Mouse (Mus musculus): Measurements from ENCODE around the gene Matn4. TPM values are rescaled to one million over a fixed set of nuclear protein-coding genes. Genes with fewer than 3 reads are reported as not detected.

The Matn4 gene
- polyA plus RNA-seq, 1 experiment from 2014 or later = 0.34 TPM

DNA sequence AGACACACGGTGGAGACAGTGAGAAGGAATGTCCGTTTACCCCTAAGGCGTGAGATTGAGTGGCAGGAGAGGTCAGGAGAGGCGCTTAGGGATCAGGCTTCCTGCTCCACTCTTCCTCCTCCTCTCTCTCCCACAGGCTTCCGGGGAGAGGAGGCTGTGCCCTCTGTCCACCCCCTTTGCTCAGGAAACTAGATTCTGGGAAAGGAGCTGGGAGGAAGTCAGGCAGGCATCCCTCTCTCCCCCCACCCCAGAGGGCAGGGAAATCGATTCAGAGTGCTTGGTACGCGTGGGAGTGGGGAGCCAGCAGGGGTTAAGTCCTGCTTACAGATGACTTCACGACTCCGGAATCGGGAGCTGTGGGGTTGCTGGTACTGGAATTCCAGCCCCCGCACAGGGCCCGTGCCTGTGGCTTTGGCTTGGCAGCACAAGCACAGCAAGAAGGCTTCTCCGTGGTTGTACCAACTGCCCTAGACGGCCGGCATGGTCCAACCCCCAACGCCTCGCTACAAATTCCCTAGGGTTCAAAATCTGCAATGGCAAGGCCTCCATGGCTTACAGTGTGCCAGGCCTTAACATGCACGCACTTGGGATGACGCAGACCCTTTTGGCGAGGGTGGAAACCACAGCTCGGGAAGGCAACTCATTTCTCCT, 27.7 kb upstream of the Matn4 start:
- Histone ChIP-seq H3K4me2 (peak overlapping the region; percentile 2), H3K27me3 (ENCODE audit: control insufficient read depth, insufficient read depth, low read length) (no peaks in the 10 kb centered on the region), H3K4me3 (ENCODE audit: low read depth, low read length) (no peak overlapping the region), H3K9ac (ENCODE audit: low read depth, low read length) (peak overlapping the region; percentile 34; the same call in 1 of the 2 replicates), H3K27ac (ENCODE audit: low read depth, low read length) (peak overlapping the region; percentile 30), H3K9me3 (replicated peaks; ENCODE audit: control insufficient read depth, low read length) (no peaks in the 10 kb centered on the region), H3K36me3 (ENCODE audit: control insufficient read depth, insufficient read depth, low read length) (peaks cover 8% of the 10 kb centered on the region), H3K4me1 (ENCODE audit: control insufficient read depth, insufficient read depth, low read length) (peaks cover 55% of the 10 kb centered on the region)
- no peak for ATAC-seq (replicated peaks; ENCODE audit: insufficient number of reproducible peaks, low FRiP score, low TSS enrichment)
- 21% methylated on average over 22 of the region's 22 CpGs for WGBS (ENCODE audit: insufficient replicate concordance)

DNA sequence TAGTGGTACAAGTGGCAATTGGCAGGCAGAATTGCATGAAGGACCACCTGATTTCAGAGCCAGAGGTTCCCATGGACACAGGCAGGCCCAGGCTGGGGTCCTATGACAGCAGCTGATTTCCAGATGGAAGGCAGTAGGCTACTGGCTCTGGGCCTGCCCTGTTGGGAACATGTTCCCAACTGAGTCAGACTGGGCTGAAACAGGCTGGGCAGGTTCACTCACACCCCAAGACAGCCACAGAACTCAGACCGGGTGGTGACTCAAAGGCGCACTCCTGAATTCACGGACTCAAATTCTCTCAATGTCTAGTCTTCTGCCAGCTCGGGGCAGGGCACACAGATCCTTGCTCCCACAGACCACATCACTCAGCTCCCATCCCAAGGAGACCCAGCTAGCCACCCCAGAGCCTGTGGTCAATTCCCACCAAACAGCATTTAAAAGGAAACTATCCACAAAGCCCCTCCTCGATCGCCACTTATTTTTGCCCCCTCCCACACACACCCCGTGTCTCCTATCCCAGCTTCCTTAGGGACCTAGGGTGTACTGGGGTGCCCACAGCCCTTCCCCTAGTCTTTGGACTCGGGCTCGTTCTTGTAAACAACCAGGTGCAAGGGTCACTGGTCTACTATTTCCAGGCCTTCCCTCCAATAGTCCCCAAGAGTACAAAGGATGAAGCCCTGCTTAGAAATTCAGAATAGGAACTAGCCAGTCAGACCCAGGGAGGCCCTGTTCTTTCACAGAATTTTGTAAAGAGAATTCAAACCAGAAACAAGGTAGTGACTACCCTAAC, 26.9 kb upstream of the Matn4 start:
- 66% methylated on average over 9 of the region's 9 CpGs for WGBS (ENCODE audit: insufficient replicate concordance)
- Histone ChIP-seq H3K9ac (ENCODE audit: low read depth, low read length) (no peak overlapping the region), H3K4me1 (ENCODE audit: control insufficient read depth, insufficient read depth, low read length) (peaks cover 48% of the 10 kb centered on the region), H3K4me2 (no peak overlapping the region; the same call in 1 of the 2 replicates), H3K9me3 (replicated peaks; ENCODE audit: control insufficient read depth, low read length) (no peaks in the 10 kb centered on the region), H3K4me3 (ENCODE audit: low read depth, low read length) (no peak overlapping the region), H3K27me3 (ENCODE audit: control insufficient read depth, insufficient read depth, low read length) (no peaks in the 10 kb centered on the region), H3K36me3 (ENCODE audit: control insufficient read depth, insufficient read depth, low read length) (peaks cover 9% of the 10 kb centered on the region), H3K27ac (ENCODE audit: low read depth, low read length) (peak overlapping the region; percentile 30; the same call in 1 of the 2 replicates)
- no peak for ATAC-seq (replicated peaks; ENCODE audit: insufficient number of reproducible peaks, low FRiP score, low TSS enrichment)

DNA sequence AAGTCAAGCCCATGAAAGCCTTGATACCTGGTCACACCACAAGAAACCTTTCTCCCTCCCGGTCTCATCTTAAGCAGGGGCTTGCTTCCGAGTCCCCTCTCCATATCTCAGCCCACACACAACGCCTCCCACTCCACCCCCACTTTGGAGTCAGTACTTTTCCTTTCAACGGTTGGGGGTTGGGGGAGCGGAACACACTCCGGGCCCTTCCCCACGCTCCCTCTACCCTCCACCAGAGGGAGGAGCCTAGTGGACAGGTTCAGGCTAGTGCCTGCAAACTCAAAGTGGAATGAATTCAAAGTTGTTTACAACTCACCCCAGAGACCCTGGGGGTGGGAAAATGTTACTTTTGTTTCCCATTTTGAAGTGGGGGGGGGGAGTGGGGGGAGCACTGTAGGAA, 25.7 kb upstream of the Matn4 start:
- peak; percentile 49; the same call in 1 of the 2 replicates for ATAC-seq (replicated peaks; ENCODE audit: insufficient number of reproducible peaks, low FRiP score, low TSS enrichment)
- Histone ChIP-seq H3K27ac (ENCODE audit: low read depth, low read length) (0 out of 2 replicates have a peak overlapping the region, but pooled peaks have one; percentile 8), H3K27me3 (ENCODE audit: control insufficient read depth, insufficient read depth, low read length) (no peaks in the 10 kb centered on the region), H3K9ac (ENCODE audit: low read depth, low read length) (no peak overlapping the region), H3K9me3 (replicated peaks; ENCODE audit: control insufficient read depth, low read length) (no peaks in the 10 kb centered on the region), H3K4me3 (ENCODE audit: low read depth, low read length) (no peak overlapping the region), H3K36me3 (ENCODE audit: control insufficient read depth, insufficient read depth, low read length) (peaks cover 10% of the 10 kb centered on the region), H3K4me2 (peak overlapping the region; percentile 35), H3K4me1 (ENCODE audit: control insufficient read depth, insufficient read depth, low read length) (peaks cover 36% of the 10 kb centered on the region)
- 9% methylated on average over 7 of the region's 7 CpGs for WGBS (ENCODE audit: insufficient replicate concordance)

DNA sequence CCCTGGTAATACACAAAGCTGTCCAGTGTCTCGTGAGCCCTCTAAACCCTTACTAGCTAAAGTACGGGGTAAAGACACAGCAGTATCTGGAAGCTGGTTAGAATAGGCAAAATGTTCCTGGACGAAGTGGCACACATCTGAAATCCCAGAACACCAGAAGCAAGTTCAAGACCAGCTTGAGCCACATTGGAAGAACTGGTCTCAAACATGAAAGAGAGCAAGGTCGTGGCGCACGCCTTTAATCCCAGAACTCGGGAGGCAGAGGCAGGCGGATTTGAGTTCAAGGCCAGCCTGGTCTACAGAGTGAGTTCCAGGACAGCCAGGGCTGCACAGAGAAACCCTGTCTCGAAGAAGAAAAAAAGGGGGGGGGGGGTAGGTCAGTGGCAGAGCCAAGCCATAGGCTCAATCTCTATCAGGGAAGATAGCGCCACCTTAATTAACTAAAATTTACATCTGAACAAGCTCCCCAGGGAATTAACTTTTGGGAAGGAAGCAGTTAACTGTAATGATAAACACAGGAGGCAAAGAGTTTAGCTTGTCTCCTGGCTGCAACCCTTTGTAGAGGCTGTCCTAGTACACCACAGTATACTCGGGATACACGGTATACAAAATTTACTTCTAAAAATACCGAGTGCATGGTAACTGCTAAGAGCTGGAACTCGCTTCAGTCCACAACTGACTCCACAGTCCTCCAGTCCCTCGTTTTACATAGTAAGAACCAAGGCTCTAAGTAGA, 25.1 kb upstream of the Matn4 start:
- 40% methylated on average over 15 of the region's 15 CpGs for WGBS (ENCODE audit: insufficient replicate concordance)
- H3K4me2 ChIP-seq = no peak overlapping the region; the same call in 1 of the 2 replicates
- no peaks in the 10 kb centered on the region for H3K27me3 ChIP-seq (ENCODE audit: control insufficient read depth, insufficient read depth, low read length)
- H3K4me1 ChIP-seq (ENCODE audit: control insufficient read depth, insufficient read depth, low read length) = peaks cover 30% of the 10 kb centered on the region
- no peak overlapping the region for H3K9ac ChIP-seq (ENCODE audit: low read depth, low read length)
- no peaks in the 10 kb centered on the region for H3K9me3 ChIP-seq (replicated peaks; ENCODE audit: control insufficient read depth, low read length)
- ATAC-seq (replicated peaks; ENCODE audit: insufficient number of reproducible peaks, low FRiP score, low TSS enrichment) = no peak
- H3K4me3 ChIP-seq (ENCODE audit: low read depth, low read length) = no peak overlapping the region
- peaks cover 10% of the 10 kb centered on the region for H3K36me3 ChIP-seq (ENCODE audit: control insufficient read depth, insufficient read depth, low read length)
- H3K27ac ChIP-seq (ENCODE audit: low read depth, low read length) = no peak overlapping the region

DNA sequence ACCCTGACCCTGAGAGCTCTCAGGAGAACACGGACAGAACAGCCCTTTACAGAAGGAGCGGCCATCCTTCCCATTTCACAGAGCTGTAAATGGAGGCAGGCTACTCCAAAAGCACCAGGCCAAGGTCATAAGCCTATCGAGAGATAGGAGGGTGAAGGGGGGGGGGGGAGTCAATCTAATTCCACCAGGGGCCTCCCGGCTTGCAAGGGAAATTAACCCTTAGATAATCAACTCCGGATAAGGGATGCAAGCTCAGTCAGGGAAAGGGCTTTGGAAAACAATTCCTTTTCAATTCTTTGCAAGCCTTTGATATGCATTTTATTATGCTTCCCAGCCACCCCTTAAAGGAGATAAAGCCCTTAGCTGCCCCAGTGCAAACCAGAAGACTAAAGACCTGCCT, 23.5 kb upstream of the Matn4 start:
- H3K36me3 ChIP-seq (ENCODE audit: control insufficient read depth, insufficient read depth, low read length) = peaks cover 13% of the 10 kb centered on the region
- no peak overlapping the region for H3K27ac ChIP-seq (ENCODE audit: low read depth, low read length)
- no peaks in the 10 kb centered on the region for H3K9me3 ChIP-seq (replicated peaks; ENCODE audit: control insufficient read depth, low read length)
- no peak overlapping the region for H3K9ac ChIP-seq (ENCODE audit: low read depth, low read length)
- WGBS (ENCODE audit: insufficient replicate concordance) = 25% methylated on average over 5 of the region's 5 CpGs
- ATAC-seq (replicated peaks; ENCODE audit: insufficient number of reproducible peaks, low FRiP score, low TSS enrichment) = no peak
- H3K4me3 ChIP-seq (ENCODE audit: low read depth, low read length) = no peak overlapping the region
- H3K4me1 ChIP-seq (ENCODE audit: control insufficient read depth, insufficient read depth, low read length) = peaks cover 27% of the 10 kb centered on the region
- H3K27me3 ChIP-seq (ENCODE audit: control insufficient read depth, insufficient read depth, low read length) = no peaks in the 10 kb centered on the region
- H3K4me2 ChIP-seq = no peak overlapping the region

DNA sequence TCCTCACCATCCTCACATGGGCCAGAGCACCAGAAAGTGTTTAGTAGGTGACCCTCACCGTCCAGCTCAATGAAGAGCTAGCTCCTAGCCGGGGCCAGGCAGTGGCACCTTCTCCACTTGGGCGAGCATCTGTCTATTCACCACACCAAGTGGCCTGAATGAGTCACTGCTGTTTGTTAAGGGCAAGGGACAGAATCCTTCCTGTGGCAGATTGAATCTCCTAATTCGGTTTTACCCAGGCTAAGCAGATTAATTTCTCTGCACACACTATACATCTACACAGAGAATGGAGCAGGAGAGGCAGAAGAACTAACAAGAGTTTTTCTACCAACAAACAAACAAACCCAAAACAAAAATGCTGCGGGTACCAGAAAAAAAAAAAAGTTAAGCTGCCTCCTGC, 22.0 kb upstream of the Matn4 start:
- H3K4me2 ChIP-seq = no peak overlapping the region
- no peak overlapping the region for H3K4me3 ChIP-seq (ENCODE audit: low read depth, low read length)
- H3K27me3 ChIP-seq (ENCODE audit: control insufficient read depth, insufficient read depth, low read length) = no peaks in the 10 kb centered on the region
- ATAC-seq (replicated peaks; ENCODE audit: insufficient number of reproducible peaks, low FRiP score, low TSS enrichment) = no peak
- H3K9me3 ChIP-seq (replicated peaks; ENCODE audit: control insufficient read depth, low read length) = no peaks in the 10 kb centered on the region
- WGBS (ENCODE audit: insufficient replicate concordance) = 82% methylated on average over 5 of the region's 5 CpGs
- peaks cover 13% of the 10 kb centered on the region for H3K36me3 ChIP-seq (ENCODE audit: control insufficient read depth, insufficient read depth, low read length)
- no peak overlapping the region for H3K9ac ChIP-seq (ENCODE audit: low read depth, low read length)
- H3K4me1 ChIP-seq (ENCODE audit: control insufficient read depth, insufficient read depth, low read length) = peaks cover 15% of the 10 kb centered on the region
- no peak overlapping the region for H3K27ac ChIP-seq (ENCODE audit: low read depth, low read length)

DNA sequence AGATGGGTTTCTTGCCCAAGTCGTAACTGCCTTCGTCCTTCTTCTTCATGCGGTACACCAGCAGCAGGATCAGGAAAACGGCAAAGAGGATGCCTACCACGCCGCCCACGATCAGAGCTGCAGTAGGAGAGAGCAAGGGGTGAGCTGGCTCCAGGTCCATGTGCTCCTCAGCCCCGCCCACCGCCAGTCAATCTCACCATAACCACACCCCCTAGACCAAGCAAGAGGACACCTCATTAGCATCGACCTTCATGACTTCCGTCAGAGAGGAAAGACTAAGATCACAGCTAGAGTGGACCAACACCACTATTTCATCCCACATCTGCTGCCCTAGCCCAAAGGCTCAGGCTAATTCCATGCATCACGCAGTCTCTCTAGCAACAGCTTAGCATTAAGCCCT, 21.2 kb upstream of the Matn4 start:
- 17% methylated on average over 12 of the region's 12 CpGs for WGBS (ENCODE audit: insufficient replicate concordance)
- no peaks in the 10 kb centered on the region for H3K9me3 ChIP-seq (replicated peaks; ENCODE audit: control insufficient read depth, low read length)

DNA sequence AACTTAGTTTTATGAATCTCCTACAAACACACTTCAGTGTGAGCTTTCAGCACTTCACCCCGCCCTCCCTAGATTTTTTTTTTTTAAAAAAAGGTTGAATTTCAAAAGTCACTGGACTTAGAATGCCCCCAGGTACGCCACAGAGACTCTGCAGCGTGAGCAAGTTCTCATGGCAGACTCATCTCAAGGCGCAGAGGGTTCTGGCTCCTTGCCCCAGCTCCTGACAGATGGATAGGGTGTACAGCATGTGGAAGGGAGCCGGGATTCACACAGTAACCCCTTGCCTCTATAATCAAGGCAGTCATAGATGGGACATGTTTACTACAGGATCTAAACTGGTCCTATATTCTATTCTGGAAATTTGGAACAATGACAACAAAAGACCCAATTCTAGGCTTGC, 20.4 kb upstream of the Matn4 start:
- ATAC-seq (replicated peaks; ENCODE audit: insufficient number of reproducible peaks, low FRiP score, low TSS enrichment) = no peak
- Histone ChIP-seq H3K36me3 (ENCODE audit: control insufficient read depth, insufficient read depth, low read length) (peaks cover 13% of the 10 kb centered on the region), H3K27ac (ENCODE audit: low read depth, low read length) (no peak overlapping the region), H3K4me3 (ENCODE audit: low read depth, low read length) (no peak overlapping the region), H3K4me1 (ENCODE audit: control insufficient read depth, insufficient read depth, low read length) (peaks cover 5% of the 10 kb centered on the region), H3K9ac (ENCODE audit: low read depth, low read length) (no peak overlapping the region), H3K4me2 (no peak overlapping the region), H3K9me3 (replicated peaks; ENCODE audit: control insufficient read depth, low read length) (no peaks in the 10 kb centered on the region), H3K27me3 (ENCODE audit: control insufficient read depth, insufficient read depth, low read length) (no peaks in the 10 kb centered on the region)
- 79% methylated on average over 5 of the region's 5 CpGs for WGBS (ENCODE audit: insufficient replicate concordance)

More for the DNA sequence above, 21.2 kb upstream of the Matn4 start:
- H3K4me3 ChIP-seq (ENCODE audit: low read depth, low read length) = no peak overlapping the region
- H3K36me3 ChIP-seq (ENCODE audit: control insufficient read depth, insufficient read depth, low read length) = peaks cover 13% of the 10 kb centered on the region
- H3K27me3 ChIP-seq (ENCODE audit: control insufficient read depth, insufficient read depth, low read length) = no peaks in the 10 kb centered on the region
- H3K4me1 ChIP-seq (ENCODE audit: control insufficient read depth, insufficient read depth, low read length) = peaks cover 13% of the 10 kb centered on the region
- H3K27ac ChIP-seq (ENCODE audit: low read depth, low read length) = no peak overlapping the region
- no peak for ATAC-seq (replicated peaks; ENCODE audit: insufficient number of reproducible peaks, low FRiP score, low TSS enrichment)
- H3K9ac ChIP-seq (ENCODE audit: low read depth, low read length) = no peak overlapping the region
- no peak overlapping the region for H3K4me2 ChIP-seq

Data from heart, embryonic 11.5 days (tissue).